Mouse (Mus musculus) kidney, embryonic 16.5 days (tissue): ENCODE data around the gene Gatad2a. TPM values are rescaled to one million over a fixed set of nuclear protein-coding genes. Genes with fewer than 3 reads are reported as not detected.
"Not testable (repeated sequence)": the region's sequence is repeated elsewhere in the genome, so short reads cannot be mapped to it uniquely, and the experiment has no call there.

Source experiments
- ATAC-seq: fragments of 200-750 bp; cut with Nextera tagmentation; 2 replicates; pipeline ENCODE4 v1.8.0; 2017; ENCODE audit warnings: moderate TSS enrichment; ENCODE audit not compliant: low FRiP score, low TSS enrichment
- H3K27ac ChIP-seq: fragments of 300-500 bp; sonication (generic); 2 replicates; pipeline ENCODE4 v1.5.1; 2014; ENCODE audit warnings: low read length
- H3K27me3 ChIP-seq: fragments of 300-500 bp; sonication (generic); 2 replicates; pipeline ENCODE4 v1.6.1; 2014; ENCODE audit warnings: low read length, control low read depth, mixed read lengths; ENCODE audit not compliant: insufficient read depth
- H3K36me3 ChIP-seq: fragments of 300-500 bp; sonication (generic); 2 replicates; pipeline ENCODE4 v1.6.1; 2014; ENCODE audit warnings: low read length, control low read depth, mixed read lengths; ENCODE audit not compliant: insufficient read depth
- H3K4me1 ChIP-seq: fragments of 300-500 bp; sonication (generic); 2 replicates; pipeline ENCODE4 v1.6.1; 2014; ENCODE audit warnings: low read length, control low read depth, mixed read lengths; ENCODE audit not compliant: insufficient read depth
- H3K4me2 ChIP-seq: fragments of 300-500 bp; sonication (generic); replicated peaks from 2 replicates; pipeline ENCODE4 v1.6.1; 2014; ENCODE audit warnings: low read depth, low read length
- H3K4me3 ChIP-seq: fragments of 300-500 bp; sonication (generic); 2 replicates; pipeline ENCODE4 v1.5.1; 2014; ENCODE audit warnings: mild to moderate bottlenecking, low read length
- H3K9ac ChIP-seq: fragments of 300-500 bp; sonication (generic); replicated peaks from 2 replicates; pipeline ENCODE4 v1.6.1; 2014; ENCODE audit warnings: low read length
- H3K9me3 ChIP-seq: fragments of 300-500 bp; sonication (generic); 2 replicates; pipeline ENCODE4 v1.6.1; 2016; ENCODE audit warnings: low read length, control low read depth
- WGBS: fragments of 180-500 bp; shearing (Covaris S2); extraction: QIAGEN DNeasy Blood & Tissue Kit; methylation state at CpG from one replicate; pipeline ENCODE4 v1.1.7; 2014; 5-methylcytosine and 5-hydroxymethylcytosine counted together
- polyA plus RNA-seq: library from polyadenylated mRNA; unstranded; fragments of >200 nt; fragmentation: Nextera tagmentation; extraction: Ambion mirVana; gene quantifications from 2 replicates; pipeline ENCODE4 v1.2.1, GENCODE M21; 2015

The Gatad2a gene
- polyA plus RNA-seq, 1 experiment from 2014 or later: 40.6 TPM

GRCm38 (mm10) chr8:69950300-69950699, 45.9 kb downstream of the Gatad2a start:
- WGBS: 86% methylated on average over 2 of the region's 2 CpGs

GRCm38 (mm10) chr8:69942495-69942894, 53.7 kb downstream of the Gatad2a start:
- not testable (repeated sequence) for H3K9ac ChIP-seq, H3K4me2 ChIP-seq, H3K36me3 ChIP-seq, H3K9me3 ChIP-seq, H3K27ac ChIP-seq, H3K4me3 ChIP-seq, ATAC-seq, H3K27me3 ChIP-seq
- WGBS: 91% methylated on average over 2 of the region's 3 CpGs
- peaks cover 19% of the 10 kb centered on the region for H3K4me1 ChIP-seq

More at GRCm38 (mm10) chr8:69950300-69950699, 45.9 kb downstream of the Gatad2a start:
- Histone ChIP-seq H3K4me1 (peaks cover 15% of the 10 kb centered on the region), H3K27me3 (no peaks in the 10 kb centered on the region), H3K9ac (no peak overlapping the region), H3K4me2 (no peak overlapping the region), H3K9me3 (no peaks in the 10 kb centered on the region), H3K4me3 (no peak overlapping the region), H3K36me3 (peaks cover 14% of the 10 kb centered on the region), H3K27ac (no peak overlapping the region)
- no peak for ATAC-seq

- H3K4me1 ChIP-seq: peaks cover 38% of the 10 kb centered on the region
- 91% methylated on average over 2 of the region's 2 CpGs for WGBS
These were observed 55.8 kb downstream of the Gatad2a start for GRCm38 (mm10) chr8:69940386-69940785.

GRCm38 (mm10) chr8:69939633-69940032, 56.6 kb downstream of the Gatad2a start:
- H3K36me3 ChIP-seq: peaks cover 8% of the 10 kb centered on the region; the same call in 1 of the 2 replicates
- H3K9ac ChIP-seq: no peak overlapping the region
- H3K27me3 ChIP-seq: no peaks in the 10 kb centered on the region
- no peak overlapping the region for H3K4me2 ChIP-seq
- peak; percentile 89 for ATAC-seq
- H3K27ac ChIP-seq: peak overlapping the region; percentile 52
- no peaks in the 10 kb centered on the region for H3K9me3 ChIP-seq
- 15% methylated on average over 3 of the region's 3 CpGs for WGBS
- no peak overlapping the region for H3K4me3 ChIP-seq
- peaks cover 39% of the 10 kb centered on the region for H3K4me1 ChIP-seq

More at GRCm38 (mm10) chr8:69940386-69940785, 55.8 kb downstream of the Gatad2a start:
- peak overlapping the region; percentile 52 for H3K27ac ChIP-seq
- no peak for ATAC-seq
- no peaks in the 10 kb centered on the region for H3K9me3 ChIP-seq
- no peak overlapping the region for H3K9ac ChIP-seq
- H3K4me2 ChIP-seq: no peak overlapping the region
- H3K36me3 ChIP-seq: peaks cover 4% of the 10 kb centered on the region; the same call in 1 of the 2 replicates
- H3K27me3 ChIP-seq: no peaks in the 10 kb centered on the region
- no peak overlapping the region for H3K4me3 ChIP-seq

GRCm38 (mm10) chr8:69938245-69938982, 57.8 kb downstream of the Gatad2a start:
- 70% methylated on average over 6 of the region's 6 CpGs for WGBS
- no peaks in the 10 kb centered on the region for H3K27me3 ChIP-seq
- peaks cover 13% of the 10 kb centered on the region; the same call in 1 of the 2 replicates for H3K36me3 ChIP-seq
- no peak overlapping the region for H3K4me3 ChIP-seq
- H3K4me1 ChIP-seq: peaks cover 39% of the 10 kb centered on the region
- no peak overlapping the region for H3K27ac ChIP-seq
- no peaks in the 10 kb centered on the region for H3K9me3 ChIP-seq
- ATAC-seq: no peak
- no peak overlapping the region for H3K4me2 ChIP-seq
- no peak overlapping the region for H3K9ac ChIP-seq

- Histone ChIP-seq H3K36me3 (peaks cover 13% of the 10 kb centered on the region; the same call in 1 of the 2 replicates), H3K9me3 (no peaks in the 10 kb centered on the region), H3K9ac (no peak overlapping the region; the same call in 1 of the 2 replicates), H3K4me1 (peaks cover 39% of the 10 kb centered on the region), H3K27ac (no peak overlapping the region), H3K4me2 (no peak overlapping the region), H3K27me3 (no peaks in the 10 kb centered on the region), H3K4me3 (no peak overlapping the region)
- 83% methylated on average over 3 of the region's 3 CpGs for WGBS
- ATAC-seq: no peak
These were observed 58.7 kb downstream of the Gatad2a start for GRCm38 (mm10) chr8:69937466-69937865.

GRCm38 (mm10) chr8:69936050-69936794, 60.0 kb downstream of the Gatad2a start:
- Histone ChIP-seq H3K27ac (peak overlapping the region; percentile 81), H3K36me3 (peaks cover 16% of the 10 kb centered on the region; the same call in 1 of the 2 replicates), H3K4me3 (no peak overlapping the region), H3K9me3 (no peaks in the 10 kb centered on the region), H3K4me2 (no peak overlapping the region), H3K4me1 (peaks cover 39% of the 10 kb centered on the region), H3K9ac (peak overlapping the region; percentile 0; the same call in 1 of the 2 replicates), H3K27me3 (no peaks in the 10 kb centered on the region)
- peak; percentile 77 for ATAC-seq
- WGBS: 64% methylated on average over 7 of the region's 7 CpGs

- Histone ChIP-seq H3K4me1 (peaks cover 35% of the 10 kb centered on the region), H3K4me3 (no peak overlapping the region), H3K9ac (no peak overlapping the region), H3K36me3 (peaks cover 19% of the 10 kb centered on the region; the same call in 1 of the 2 replicates), H3K27me3 (no peaks in the 10 kb centered on the region), H3K9me3 (no peaks in the 10 kb centered on the region), H3K4me2 (no peak overlapping the region), H3K27ac (0 out of 2 replicates have a peak overlapping the region, but pooled peaks have one; percentile 11)
- ATAC-seq: no peak
- 100% methylated on average over 3 of the region's 3 CpGs for WGBS
These were observed 60.8 kb downstream of the Gatad2a start for GRCm38 (mm10) chr8:69935431-69935830.

- H3K4me2 ChIP-seq: no peak overlapping the region
- no peaks in the 10 kb centered on the region for H3K9me3 ChIP-seq
- ATAC-seq: no peak
- H3K27me3 ChIP-seq: no peaks in the 10 kb centered on the region
- 74% methylated on average over 5 of the region's 5 CpGs for WGBS
- H3K4me1 ChIP-seq: peaks cover 27% of the 10 kb centered on the region
- H3K4me3 ChIP-seq: no peak overlapping the region
- peak overlapping the region; percentile 20; the same call in 1 of the 2 replicates for H3K27ac ChIP-seq
- H3K9ac ChIP-seq: 0 out of 2 replicates have a peak overlapping the region, but pooled peaks have one; percentile 13
- peaks cover 19% of the 10 kb centered on the region; the same call in 1 of the 2 replicates for H3K36me3 ChIP-seq
These were observed 61.6 kb downstream of the Gatad2a start for GRCm38 (mm10) chr8:69934582-69934981.
